Mouse (Mus musculus): ENCODE results near the gene Tex9. TPM values are rescaled to one million over a fixed set of nuclear protein-coding genes. Genes with fewer than 3 reads are reported as not detected.
A peak's percentile ranks its signal among the peaks of the same experiment; 100 is the strongest.

Gene Tex9
- total RNA-seq (2021): 10 to 100 TPM; 13.7 to 20.0 TPM

- intact Hi-C loops (cut with DNase I): no loop called here
- no peak for DNase-seq
Observed at GRCm38 (mm10) chr9:72492194-72492565, at the start of gene Tex9. Gene Tex9 (minus strand): TSS chr9:72492212.

DNA sequence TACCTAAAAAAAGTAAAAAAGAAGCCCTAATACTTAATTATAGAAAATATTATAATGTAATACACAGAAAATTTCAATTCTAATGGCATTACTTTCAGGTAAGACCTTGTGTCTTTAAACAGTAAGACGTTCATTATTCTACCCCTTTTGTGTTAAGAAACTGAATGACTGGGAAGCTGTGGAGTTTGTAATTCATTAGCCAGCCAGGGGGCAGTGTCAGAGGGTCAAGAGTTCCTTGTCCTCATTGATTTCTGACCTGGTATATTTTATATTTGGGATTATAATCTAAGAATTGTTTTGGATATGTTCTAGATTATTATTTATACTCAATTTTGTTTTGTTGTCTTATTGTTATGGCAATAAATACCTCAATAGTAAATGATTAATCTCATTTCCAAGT, 45.1 kb upstream of the Tex9 start:
- DNase-seq: no peak
- intact Hi-C loops (cut with DNase I): no loop called here

DNA sequence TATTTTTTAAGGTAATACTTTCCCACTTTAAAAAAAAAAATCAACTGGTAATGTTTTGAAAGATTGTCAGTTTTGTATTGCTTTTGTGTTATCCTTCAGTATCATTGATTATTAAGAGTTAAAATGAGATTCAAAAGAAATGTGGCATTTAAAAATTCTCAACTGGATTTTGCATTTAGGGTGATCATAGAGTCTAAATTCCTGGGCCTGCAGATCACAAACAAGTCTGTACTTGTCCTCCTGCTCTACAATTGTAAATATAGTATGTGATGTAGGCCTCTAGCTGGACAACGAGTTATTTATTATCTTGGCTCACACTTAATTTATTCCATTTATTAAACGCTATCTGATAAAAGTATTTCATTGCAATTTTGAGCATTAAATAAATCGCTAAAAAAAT, 43.4 kb upstream of the Tex9 start:
- DNase-seq: no peak
- intact Hi-C loops (cut with DNase I): no loop called here

DNA sequence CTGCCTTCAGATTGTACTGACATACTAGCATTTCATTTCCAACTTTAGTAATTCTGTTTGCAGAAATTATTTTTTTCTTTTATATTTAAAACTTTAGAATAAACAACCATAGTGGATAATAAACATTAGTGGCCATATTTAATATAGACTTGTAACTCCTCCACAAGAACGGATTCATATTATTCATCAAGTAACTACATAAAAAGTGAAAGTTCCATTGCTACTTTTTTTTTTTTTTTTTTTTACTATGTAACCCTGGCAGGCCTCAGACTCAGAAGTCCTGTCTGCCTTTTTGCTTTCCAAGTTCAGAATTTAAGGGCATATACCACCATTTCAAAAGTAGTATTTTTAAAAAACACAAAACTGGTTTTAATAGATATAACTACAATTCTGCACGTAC, 43.0 kb upstream of the Tex9 start:
- DNase-seq: no peak
- intact Hi-C loops (cut with DNase I): no loop called here

DNA sequence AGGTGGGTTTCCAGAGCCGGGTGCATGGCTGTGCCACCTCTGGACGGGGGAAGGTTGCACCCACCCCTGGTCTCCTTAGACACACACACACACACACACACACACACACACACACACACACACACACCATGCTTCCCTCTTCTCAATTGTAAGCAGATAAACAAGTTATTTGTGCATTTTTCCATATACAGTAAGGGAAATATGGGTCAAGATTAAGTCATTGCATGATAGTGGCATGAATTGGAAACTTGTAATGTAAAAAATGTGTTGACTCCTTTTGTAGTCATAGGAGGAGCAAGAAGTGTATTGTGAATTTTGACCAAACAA, 41.0 kb upstream of the Tex9 start:
- intact Hi-C loops (cut with DNase I): no loop called here
- no peak for DNase-seq

GRCm38 (mm10) chr9:72532381-72533088, 40.5 kb upstream of the Tex9 start:
- intact Hi-C loops (cut with DNase I): no loop called here
- peak; percentile 81 for DNase-seq

DNA sequence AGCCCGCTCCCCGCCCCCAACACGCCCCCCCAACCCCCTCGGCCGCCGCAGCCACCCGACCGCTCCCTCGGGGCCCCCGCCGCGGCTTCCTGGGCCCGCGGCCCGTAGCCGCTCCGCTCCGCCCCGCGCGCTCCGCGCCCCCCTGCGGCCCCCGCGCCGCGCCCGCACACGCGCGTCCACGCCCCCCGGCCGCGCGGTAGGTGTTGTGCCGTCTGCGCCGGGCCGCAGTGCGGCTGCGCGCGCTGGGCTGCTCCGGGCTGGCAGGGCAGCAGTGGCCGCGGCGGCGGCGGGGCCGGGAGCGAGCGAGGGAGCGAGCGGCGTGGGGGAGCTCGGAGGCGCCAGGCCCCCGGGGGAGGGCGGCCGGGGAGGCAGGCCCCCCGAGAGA, 40.0 kb upstream of the Tex9 start, which contains the start of gene Rfx7:
TSS of gene Rfx7 (plus strand) at position 245 of the 385 bp plus-strand sequence.
- peak; percentile 84 for DNase-seq
- intact Hi-C loops (cut with DNase I): no loop called here

DNA sequence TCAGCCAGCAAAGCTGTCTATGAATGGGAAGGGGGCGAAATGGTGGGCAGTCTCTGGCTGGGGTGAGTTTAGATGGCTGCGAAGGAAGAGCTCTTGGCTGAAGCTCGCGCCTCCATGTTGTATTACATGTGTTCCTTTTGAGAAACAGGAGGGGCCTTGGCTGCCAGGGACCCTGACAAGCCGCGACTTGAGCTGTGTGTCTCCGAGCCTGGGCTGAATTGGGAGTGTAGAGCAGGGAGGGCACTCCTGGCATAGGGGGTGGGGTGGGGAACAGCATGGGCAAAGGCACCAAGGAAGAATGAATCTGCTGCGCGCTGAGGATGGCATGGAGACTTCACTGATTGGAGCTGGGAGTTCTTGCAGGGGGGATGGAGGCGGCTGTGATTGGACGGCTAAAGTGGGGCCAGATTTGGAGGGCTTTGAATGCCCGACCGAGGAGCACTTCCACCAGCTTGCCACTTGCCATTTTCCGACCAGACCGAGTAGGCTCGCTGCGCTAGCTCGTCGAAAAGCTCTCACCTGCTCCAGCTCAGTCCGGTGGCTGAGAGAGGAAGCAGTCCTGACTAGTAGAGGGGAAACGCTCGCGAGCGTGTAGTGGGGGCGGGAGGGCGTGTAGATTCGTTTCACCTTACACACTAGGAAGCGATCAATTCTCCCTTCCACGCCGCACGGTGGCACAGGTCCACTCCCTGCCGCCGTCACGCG, 39.4 kb upstream of the Tex9 start:
- intact Hi-C loops (cut with DNase I): no loop called here
- peak; percentile 94 for DNase-seq

GRCm38 (mm10) chr9:72530824-72531223, 38.8 kb upstream of the Tex9 start:
- intact Hi-C loops (cut with DNase I): no loop called here
- peak; percentile 41 for DNase-seq

DNA sequence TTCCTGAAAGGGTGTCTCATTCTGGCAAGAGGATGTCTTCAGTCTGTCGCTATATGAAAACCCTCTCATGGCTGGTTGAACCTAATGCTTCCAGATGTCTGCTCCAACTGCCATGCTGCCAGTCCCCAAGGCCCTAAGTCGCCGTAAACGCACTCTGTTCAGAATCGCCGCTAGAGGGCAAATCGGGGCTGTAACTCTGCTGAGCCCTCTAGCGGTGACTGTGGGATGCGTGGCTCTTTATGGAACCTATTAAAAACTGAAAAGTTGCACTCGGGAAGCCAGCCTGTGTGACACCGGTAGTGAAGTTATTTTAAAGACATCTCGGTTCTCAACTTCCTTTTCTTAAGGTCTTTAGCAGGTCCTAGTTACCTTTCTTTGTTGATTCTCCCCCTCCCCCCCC, 38.2 kb upstream of the Tex9 start:
- intact Hi-C loops (cut with DNase I): no loop called here
- DNase-seq: peak; percentile 89

DNA sequence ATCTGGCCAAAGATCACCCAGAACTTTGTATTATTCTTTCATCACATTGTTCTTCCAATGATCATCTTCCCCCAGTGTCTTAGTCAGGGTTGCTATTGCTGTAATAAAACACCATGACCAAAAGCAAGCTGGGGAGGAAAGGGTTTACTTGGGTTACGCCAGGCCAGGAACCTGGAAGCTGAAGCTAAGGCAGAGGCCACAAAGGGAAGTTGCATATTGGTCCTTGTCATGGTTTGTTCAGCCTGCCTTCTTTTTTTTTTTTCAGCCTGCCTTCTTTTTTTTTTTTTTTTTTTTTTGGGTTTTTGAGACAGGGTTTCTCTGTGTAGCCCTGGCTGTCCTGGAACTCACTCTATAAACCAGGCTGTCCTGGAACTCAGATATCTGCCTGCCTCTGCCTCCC, 34.1 kb upstream of the Tex9 start:
- no peak for DNase-seq
- intact Hi-C loops (cut with DNase I): no loop called here

DNA sequence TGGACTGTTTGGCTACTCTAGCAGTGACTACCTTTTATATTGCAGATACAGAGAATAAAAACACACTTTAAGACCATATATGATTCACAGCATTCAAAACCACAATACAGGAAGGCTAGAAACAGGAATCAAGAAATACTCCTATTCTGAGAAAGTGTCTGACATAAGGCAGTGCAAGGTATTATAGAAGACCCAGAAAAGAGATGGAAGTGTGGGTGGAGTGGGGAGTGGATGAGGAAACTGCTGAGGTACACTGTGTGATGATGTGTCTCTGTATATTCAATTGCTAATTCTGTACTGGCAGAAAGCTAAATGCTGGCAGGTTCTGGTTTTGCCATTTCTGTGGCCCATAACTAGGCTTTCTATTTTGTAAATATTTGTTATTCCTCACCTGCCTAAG, 28.8 kb upstream of the Tex9 start:
- intact Hi-C loops (cut with DNase I): no loop called here
- DNase-seq: no peak

DNA sequence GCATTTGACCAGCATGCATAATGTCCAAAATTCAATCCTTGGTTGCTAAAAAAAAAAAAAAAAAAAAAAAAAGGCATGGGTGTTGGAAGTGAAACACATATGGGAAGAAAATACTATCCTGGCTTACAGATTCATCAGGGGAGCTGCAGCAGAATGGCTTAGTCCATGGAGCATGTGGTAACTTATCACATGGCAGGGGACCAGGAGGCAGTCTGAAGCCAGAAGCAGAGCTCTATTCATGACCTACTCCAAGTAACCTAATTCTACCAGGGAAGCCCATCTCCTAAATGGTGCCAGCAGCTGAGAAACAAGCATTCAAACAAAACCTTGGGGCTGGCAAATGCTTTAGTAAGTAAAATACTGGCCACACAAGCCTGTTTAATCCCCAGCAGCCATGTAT, 27.2 kb upstream of the Tex9 start:
- intact Hi-C loops (cut with DNase I): no loop called here
- peak; percentile 51 for DNase-seq

- intact Hi-C loops (cut with DNase I): no loop called here
- no peak for DNase-seq
Observed at GRCm38 (mm10) chr9:72515366-72515765, 23.4 kb upstream of the Tex9 start.

GRCm38 (mm10) chr9:72512229-72512981, 20.4 kb upstream of the Tex9 start:
- peak; percentile 19 for DNase-seq
- intact Hi-C loops (cut with DNase I): no loop called here

DNA sequence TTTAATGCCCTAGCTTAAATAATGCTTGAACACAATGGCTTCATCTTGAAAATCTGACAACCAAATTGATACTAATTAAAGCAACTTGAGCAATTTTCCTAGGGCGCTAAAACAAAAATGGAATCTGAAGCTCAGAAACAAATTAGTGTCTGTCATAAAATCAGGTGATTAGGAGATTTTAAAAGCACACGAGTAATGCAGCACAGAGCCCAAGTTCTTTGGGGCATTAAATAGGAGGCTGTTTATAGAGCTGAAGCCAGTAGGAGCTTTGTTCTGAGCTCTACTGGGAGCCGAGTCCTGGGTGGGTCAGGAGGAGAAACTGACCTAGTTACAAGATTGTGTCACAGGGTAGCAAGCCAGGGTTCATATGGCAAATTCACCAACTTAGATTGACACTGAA, 5.2 kb upstream of the Tex9 start:
- DNase-seq: no peak
- intact Hi-C loops (cut with DNase I): no loop called here

DNA sequence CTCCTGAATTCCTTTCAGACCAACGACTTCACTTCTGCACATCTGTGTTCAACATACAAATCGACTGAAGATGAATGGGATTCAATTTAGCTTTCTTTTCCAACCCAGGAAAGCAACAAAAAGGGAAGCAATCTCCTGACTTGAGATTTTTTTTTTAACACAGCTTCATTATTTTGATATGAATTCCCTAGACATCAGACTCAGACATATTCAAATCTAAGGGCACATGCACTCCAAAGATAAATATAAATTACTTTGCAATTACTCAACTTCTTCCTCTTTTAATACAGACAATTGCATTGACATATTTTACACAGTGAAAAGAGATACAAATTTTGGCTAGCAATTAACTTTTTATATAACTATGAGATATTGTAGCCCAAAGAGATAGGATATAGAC, 4.7 kb upstream of the Tex9 start:
- intact Hi-C loops (cut with DNase I): no loop called here
- no peak for DNase-seq

- DNase-seq: no peak
Observed at GRCm38 (mm10) chr9:72493984-72494685, 2.1 kb upstream of the Tex9 start.

DNA sequence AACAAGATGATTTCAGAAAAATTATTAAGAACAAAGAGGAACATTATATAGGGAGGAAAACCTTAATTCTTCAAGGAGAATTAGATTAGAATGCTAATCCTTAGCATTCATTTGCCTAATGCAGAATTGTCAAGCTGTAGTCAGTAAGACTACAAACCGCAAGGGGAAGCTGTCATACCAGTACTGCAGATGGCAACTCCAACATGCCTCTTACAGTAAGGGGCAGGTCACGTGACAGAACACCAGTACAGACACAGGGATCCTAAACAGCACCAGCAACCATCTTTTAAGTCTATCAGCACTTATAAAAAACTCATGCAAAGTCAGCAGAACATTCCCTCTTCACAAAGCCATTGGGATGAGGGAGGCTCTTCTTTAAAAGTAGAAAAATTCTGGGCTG, 1.5 kb upstream of the Tex9 start:
- no peak for DNase-seq
- intact Hi-C loops (cut with DNase I): no loop called here

More at GRCm38 (mm10) chr9:72493984-72494685, 2.1 kb upstream of the Tex9 start:
- intact Hi-C loops (cut with DNase I): no loop called here

DNA sequence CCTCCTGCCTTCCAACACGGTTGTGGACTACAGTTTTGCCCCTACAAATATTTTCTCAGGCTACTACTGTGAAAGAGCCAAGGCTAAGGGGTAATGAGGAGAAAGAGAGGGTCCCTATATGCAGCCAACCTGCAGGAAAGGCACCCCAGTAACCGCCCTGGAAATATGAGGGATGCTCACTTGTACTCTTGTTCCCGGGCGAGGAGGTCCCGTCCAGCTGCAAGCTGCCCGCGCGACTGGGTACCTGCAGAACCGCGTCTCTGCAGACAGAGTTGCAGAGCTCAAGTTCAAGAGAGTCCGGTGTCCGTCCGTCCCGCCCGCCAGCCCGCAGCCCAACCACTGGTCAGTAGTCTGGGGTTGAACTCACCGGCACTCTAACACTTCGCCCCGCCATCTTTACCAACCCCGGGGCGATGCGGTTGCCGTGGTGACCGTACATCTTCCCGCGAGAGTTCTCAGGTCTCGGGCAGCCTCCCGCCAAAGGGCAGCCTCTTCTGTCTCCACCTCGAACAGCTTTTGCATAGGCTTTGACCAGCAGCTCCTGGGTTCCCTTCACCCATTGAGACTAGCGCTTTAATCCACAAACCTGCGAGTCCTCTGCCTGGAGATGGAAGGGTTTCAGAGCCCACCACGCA, 336 bp downstream of the Tex9 start:
- intact Hi-C loops (cut with DNase I): no loop called here
- DNase-seq: peak; percentile 92

GRCm38 (mm10) chr9:72489131-72489530, 2.9 kb downstream of the Tex9 start:
- DNase-seq: no peak
- intact Hi-C loops (cut with DNase I): no loop called here
